Mouse (Mus musculus) midbrain, embryonic 14.5 days (tissue): ENCODE results near the gene Ada. TPM values are rescaled to one million over a fixed set of nuclear protein-coding genes. Genes with fewer than 3 reads are reported as not detected.

ENCODE experiments used
- ATAC-seq: fragments of 200-750 bp; cut with Nextera tagmentation; 2 replicates; pipeline ENCODE4 v1.8.0; 2017; ENCODE audit warnings: moderate number of reproducible peaks, moderate library complexity; ENCODE audit not compliant: low FRiP score, low TSS enrichment
- DNase-seq: peaks from one replicate; pipeline ENCODE4 v3.0.0-alpha.2; 2015
- H3K27ac ChIP-seq: fragments of 300-500 bp; sonication (generic); replicated peaks from 2 replicates; pipeline ENCODE4 v1.5.1; 2014; ENCODE audit warnings: mild to moderate bottlenecking, low read depth, low read length, moderate library complexity
- H3K27me3 ChIP-seq: fragments of 300-500 bp; sonication (generic); 2 replicates; pipeline ENCODE4 v1.6.1; 2014; ENCODE audit warnings: low read length, control low read depth, mixed read lengths; ENCODE audit not compliant: control insufficient read depth, insufficient read depth
- H3K36me3 ChIP-seq: fragments of 300-500 bp; sonication (generic); 2 replicates; pipeline ENCODE4 v1.6.1; 2014; ENCODE audit warnings: low read length, control low read depth; ENCODE audit not compliant: control insufficient read depth, insufficient read depth
- H3K4me1 ChIP-seq: fragments of 300-500 bp; sonication (generic); 2 replicates; pipeline ENCODE4 v1.6.1; 2014; ENCODE audit warnings: mild to moderate bottlenecking, antibody characterized with exemption, low read length, control low read depth; ENCODE audit not compliant: control insufficient read depth, insufficient read depth
- H3K4me2 ChIP-seq: fragments of 300-500 bp; sonication (generic); 2 replicates; pipeline ENCODE4 v1.6.1; 2014; ENCODE audit warnings: mild to moderate bottlenecking, low read length, moderate library complexity
- H3K4me3 ChIP-seq: fragments of 300-500 bp; sonication (generic); replicated peaks from 2 replicates; pipeline ENCODE4 v1.5.1; 2014; ENCODE audit warnings: low read depth, low read length
- H3K9ac ChIP-seq: fragments of 300-500 bp; sonication (generic); replicated peaks from 2 replicates; pipeline ENCODE4 v1.6.1; 2014; ENCODE audit warnings: mild to moderate bottlenecking, low read length, moderate library complexity
- H3K9me3 ChIP-seq: fragments of 300-500 bp; sonication (generic); 2 replicates; pipeline ENCODE4 v1.6.1; 2016; ENCODE audit warnings: low read length, control low read depth, mixed read lengths; ENCODE audit not compliant: control insufficient read depth
- WGBS: fragments of 180-500 bp; shearing (Covaris S2); extraction: QIAGEN DNeasy Blood & Tissue Kit; methylation state at CpG from one replicate; pipeline ENCODE4 v1.1.7; 2014; 5-methylcytosine and 5-hydroxymethylcytosine counted together
- polyA plus RNA-seq: library from polyadenylated mRNA; unstranded; fragments of >200 nt; fragmentation: Nextera tagmentation; extraction: Ambion mirVana; gene quantifications from 2 replicates; pipeline ENCODE4 v1.2.1, GENCODE M21; 2014

The Ada gene
- polyA plus RNA-seq, 1 experiment from 2014 or later: 2.8 TPM

DNA sequence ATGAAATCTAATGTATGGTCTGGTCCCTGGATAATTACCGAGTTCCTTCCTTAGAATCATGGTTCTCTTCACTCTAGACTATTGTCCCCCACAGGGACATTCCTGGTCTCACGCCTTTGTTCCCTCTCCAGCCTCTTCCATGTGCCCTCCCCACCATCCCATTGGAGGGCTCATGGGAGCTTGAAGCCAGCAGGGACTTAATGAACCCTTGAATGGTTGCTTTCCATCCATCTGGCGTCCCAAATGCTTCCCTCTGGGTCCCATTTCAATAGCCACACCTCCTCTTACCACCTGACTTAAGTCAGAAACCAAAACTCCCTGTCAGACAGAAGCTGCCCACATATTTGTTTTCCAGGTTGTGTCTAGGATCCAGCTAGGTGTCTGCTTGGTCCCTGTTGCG lies 30.4 kb downstream of the Ada start:
- DNase-seq: no peak
- Histone ChIP-seq H3K9me3 (no peaks in the 10 kb centered on the region), H3K27me3 (no peaks in the 10 kb centered on the region), H3K9ac (no peak overlapping the region), H3K4me1 (peaks cover 10% of the 10 kb centered on the region), H3K4me2 (no peak overlapping the region), H3K27ac (no peak overlapping the region), H3K36me3 (peaks cover 6% of the 10 kb centered on the region; the same call in 1 of the 2 replicates), H3K4me3 (no peak overlapping the region)
- WGBS: 48% methylated on average over 4 of the region's 4 CpGs
- ATAC-seq: peak; percentile 44; the same call in 1 of the 2 replicates

GRCm38 (mm10) chr2:163718951-163719603 lies 31.0 kb downstream of the Ada start:
- Histone ChIP-seq H3K9me3 (no peaks in the 10 kb centered on the region), H3K4me2 (no peak overlapping the region), H3K9ac (no peak overlapping the region), H3K4me1 (peaks cover 10% of the 10 kb centered on the region), H3K27me3 (no peaks in the 10 kb centered on the region), H3K36me3 (peaks cover 6% of the 10 kb centered on the region; the same call in 1 of the 2 replicates), H3K27ac (no peak overlapping the region), H3K4me3 (no peak overlapping the region)
- ATAC-seq: peak; percentile 59; the same call in 1 of the 2 replicates
- peak; percentile 94 for DNase-seq
- WGBS: 36% methylated on average over 9 of the region's 9 CpGs

DNA sequence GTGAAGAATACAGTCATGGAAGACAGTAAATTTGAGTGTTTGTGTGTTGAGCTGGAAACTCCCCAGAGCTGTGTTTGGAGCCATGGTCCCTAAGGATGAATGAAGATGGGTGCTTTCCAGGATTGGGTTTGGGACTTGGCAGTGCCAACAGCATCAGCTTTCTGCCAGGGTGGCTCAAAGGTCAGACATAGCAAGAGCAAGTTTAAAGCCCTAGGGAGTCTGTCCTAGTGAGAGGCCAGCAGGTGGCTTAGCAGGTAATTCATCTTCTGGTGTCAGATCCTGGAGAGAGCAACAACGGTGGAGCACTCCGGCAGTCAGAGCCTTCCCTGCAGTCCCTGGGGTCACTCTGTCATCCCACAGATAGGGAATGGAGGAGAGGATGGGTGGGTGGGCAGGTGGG lies 31.5 kb downstream of the Ada start:
- WGBS: 63% methylated on average over 2 of the region's 2 CpGs
- no peaks in the 10 kb centered on the region for H3K27me3 ChIP-seq
- no peak overlapping the region for H3K4me3 ChIP-seq
- H3K27ac ChIP-seq: no peak overlapping the region
- ATAC-seq (no peak), DNase-seq (no peak)
- H3K4me2 ChIP-seq: no peak overlapping the region
- peaks cover 10% of the 10 kb centered on the region for H3K4me1 ChIP-seq
- no peak overlapping the region for H3K9ac ChIP-seq
- H3K9me3 ChIP-seq: no peaks in the 10 kb centered on the region
- peaks cover 6% of the 10 kb centered on the region; the same call in 1 of the 2 replicates for H3K36me3 ChIP-seq

DNA sequence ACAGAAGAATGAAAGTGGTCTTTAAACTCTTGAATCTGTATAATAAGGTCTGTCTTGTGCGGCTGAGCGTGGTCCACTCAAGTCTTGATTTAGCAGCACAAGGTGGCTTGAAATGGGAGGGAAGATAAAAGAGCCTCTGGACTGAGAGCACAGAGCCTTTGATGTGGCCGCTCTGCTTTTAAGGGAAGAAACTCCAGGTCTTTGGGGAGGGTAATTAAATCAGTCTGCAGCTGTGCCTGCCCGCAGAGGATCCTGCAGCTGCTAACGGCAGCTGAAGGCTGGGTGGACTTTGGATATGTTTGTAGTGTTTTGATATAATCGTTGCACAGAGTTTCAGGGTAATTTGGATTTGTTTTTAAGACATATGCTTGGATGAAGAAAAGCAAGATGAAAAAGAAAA lies 33.2 kb downstream of the Ada start:
- DNase-seq (peak; percentile 69), ATAC-seq (no peak)
- H3K4me3 ChIP-seq: no peak overlapping the region
- no peak overlapping the region for H3K9ac ChIP-seq
- H3K36me3 ChIP-seq: peaks cover 2% of the 10 kb centered on the region; the same call in 1 of the 2 replicates
- peak overlapping the region; percentile 49; the same call in 1 of the 2 replicates for H3K27ac ChIP-seq
- WGBS: 8% methylated on average over 6 of the region's 6 CpGs
- no peak overlapping the region for H3K4me2 ChIP-seq
- H3K9me3 ChIP-seq: no peaks in the 10 kb centered on the region
- H3K27me3 ChIP-seq: no peaks in the 10 kb centered on the region
- H3K4me1 ChIP-seq: peaks cover 10% of the 10 kb centered on the region

DNA sequence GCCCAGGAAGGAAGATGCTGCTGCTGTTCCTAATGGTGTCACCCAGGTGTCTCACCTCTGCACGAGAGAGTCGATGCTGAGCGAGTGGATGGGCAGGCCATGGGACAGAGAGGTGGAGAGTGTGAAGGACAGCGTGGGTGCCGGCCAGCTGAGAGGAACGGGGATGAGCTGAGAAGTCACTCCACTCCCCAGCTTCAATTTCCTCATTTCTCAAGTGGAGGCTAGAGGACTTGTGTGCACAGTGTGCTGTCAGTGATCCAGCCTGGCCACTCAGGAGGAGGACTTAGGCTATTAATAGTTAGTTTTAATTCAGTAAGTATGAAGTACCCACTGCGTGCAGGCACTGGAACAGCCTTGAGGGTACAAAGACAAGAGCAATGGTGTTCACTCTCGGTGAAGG lies 33.6 kb downstream of the Ada start:
- 46% methylated on average over 8 of the region's 8 CpGs for WGBS
- H3K36me3 ChIP-seq: no peaks in the 10 kb centered on the region
- ATAC-seq (no peak), DNase-seq (peak; percentile 12)
- H3K27ac ChIP-seq: peak overlapping the region; percentile 49; the same call in 1 of the 2 replicates
- H3K4me1 ChIP-seq: peaks cover 10% of the 10 kb centered on the region
- 0 out of 2 replicates have a peak overlapping the region, but pooled peaks have one; percentile 9 for H3K9ac ChIP-seq
- H3K4me2 ChIP-seq: no peak overlapping the region
- no peaks in the 10 kb centered on the region for H3K27me3 ChIP-seq
- no peak overlapping the region for H3K4me3 ChIP-seq
- no peaks in the 10 kb centered on the region for H3K9me3 ChIP-seq

DNA sequence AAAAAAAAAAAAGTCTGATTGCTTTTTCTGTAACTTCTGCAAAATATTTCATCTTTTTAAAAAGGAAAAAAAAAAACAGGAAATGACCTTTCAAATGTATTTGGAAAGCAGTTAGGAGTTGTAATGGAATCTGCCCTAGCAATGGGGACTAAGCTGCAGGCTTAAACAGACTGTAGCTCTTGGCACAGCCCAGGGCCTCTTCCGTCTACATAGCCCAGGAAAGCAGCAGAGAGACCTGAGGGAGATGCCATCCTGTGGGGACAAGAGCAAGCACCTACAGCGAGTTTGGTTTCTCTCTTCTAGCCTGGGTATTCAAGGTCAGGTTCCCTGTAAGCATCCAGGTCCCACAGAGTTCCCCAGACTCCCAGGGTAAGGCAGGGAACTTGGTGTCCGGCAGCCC lies 36.7 kb downstream of the Ada start:
- no peak overlapping the region for H3K4me2 ChIP-seq
- ATAC-seq (no peak), DNase-seq (no peak)
- H3K9ac ChIP-seq: no peak overlapping the region
- H3K4me1 ChIP-seq: peaks cover 13% of the 10 kb centered on the region
- 85% methylated on average over 3 of the region's 3 CpGs for WGBS
- H3K9me3 ChIP-seq: no peaks in the 10 kb centered on the region
- H3K27me3 ChIP-seq: no peaks in the 10 kb centered on the region
- no peak overlapping the region for H3K4me3 ChIP-seq
- no peaks in the 10 kb centered on the region for H3K36me3 ChIP-seq
- no peak overlapping the region for H3K27ac ChIP-seq

GRCm38 (mm10) chr2:163712874-163713273 lies 37.2 kb downstream of the Ada start:
- no peak overlapping the region for H3K27ac ChIP-seq
- H3K9ac ChIP-seq: no peak overlapping the region
- ATAC-seq (no peak), DNase-seq (no peak)
- H3K9me3 ChIP-seq: no peaks in the 10 kb centered on the region
- H3K4me2 ChIP-seq: no peak overlapping the region
- H3K27me3 ChIP-seq: no peaks in the 10 kb centered on the region
- H3K4me3 ChIP-seq: no peak overlapping the region
- 86% methylated on average over 6 of the region's 6 CpGs for WGBS
- H3K4me1 ChIP-seq: peaks cover 13% of the 10 kb centered on the region
- no peaks in the 10 kb centered on the region for H3K36me3 ChIP-seq

DNA sequence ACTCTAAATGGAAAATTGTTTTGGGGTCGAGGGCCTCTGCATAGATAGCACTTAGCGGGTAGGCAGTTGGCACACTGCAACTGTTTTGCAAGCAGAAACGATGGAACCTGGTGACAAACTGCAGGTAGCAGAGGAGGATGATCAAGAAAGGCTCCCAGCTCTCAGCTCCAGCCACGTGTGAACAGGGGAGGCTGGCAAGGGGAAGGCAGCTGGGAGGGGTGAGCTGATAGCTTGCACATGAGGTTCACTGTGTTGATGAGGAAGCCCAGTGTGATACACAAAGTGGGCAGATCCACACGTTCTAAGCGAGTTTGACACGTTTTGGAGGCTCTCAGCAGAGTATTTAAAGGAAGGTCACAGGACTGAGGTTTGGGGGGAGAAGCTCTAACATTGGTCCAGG lies 37.6 kb downstream of the Ada start:
- Histone ChIP-seq H3K9ac (no peak overlapping the region), H3K27ac (no peak overlapping the region), H3K4me1 (peaks cover 13% of the 10 kb centered on the region), H3K4me2 (no peak overlapping the region), H3K4me3 (no peak overlapping the region), H3K36me3 (no peaks in the 10 kb centered on the region), H3K9me3 (no peaks in the 10 kb centered on the region), H3K27me3 (no peaks in the 10 kb centered on the region)
- DNase-seq: no peak
- 81% methylated on average over 7 of the region's 7 CpGs for WGBS
- no peak for ATAC-seq

DNA sequence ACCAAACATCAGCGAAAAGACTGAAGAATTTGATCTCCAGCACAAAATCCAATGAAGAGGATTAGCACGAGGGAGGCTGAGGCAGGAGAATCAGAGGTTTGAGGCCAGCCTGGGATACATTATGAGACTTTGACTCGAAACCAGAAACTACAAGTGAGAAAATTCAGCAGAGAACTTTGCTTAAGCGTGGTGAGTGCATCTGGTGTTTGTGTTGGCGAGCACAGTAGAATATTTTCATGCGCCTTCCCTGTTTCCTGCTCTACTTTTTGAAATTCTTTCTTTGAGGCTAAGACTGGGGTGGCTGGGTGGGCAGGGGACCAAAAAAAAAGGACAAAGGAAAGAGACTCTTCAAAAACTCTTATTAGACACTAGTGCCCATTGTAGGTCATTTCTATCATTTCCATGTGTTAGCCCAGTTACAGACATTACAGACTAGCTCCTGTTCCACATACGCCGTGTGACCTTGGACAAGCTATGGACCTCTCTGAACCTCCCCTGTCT lies 38.6 kb downstream of the Ada start:
- Histone ChIP-seq H3K9me3 (no peaks in the 10 kb centered on the region), H3K4me2 (no peak overlapping the region), H3K27me3 (no peaks in the 10 kb centered on the region), H3K4me3 (no peak overlapping the region), H3K9ac (no peak overlapping the region), H3K4me1 (peaks cover 4% of the 10 kb centered on the region; the same call in 1 of the 2 replicates), H3K27ac (no peak overlapping the region), H3K36me3 (no peaks in the 10 kb centered on the region)
- DNase-seq (no peak), ATAC-seq (no peak)
- WGBS: 94% methylated on average over 8 of the region's 8 CpGs
